Mouse (Mus musculus): ENCODE data around the gene Wipi2.

DNA sequence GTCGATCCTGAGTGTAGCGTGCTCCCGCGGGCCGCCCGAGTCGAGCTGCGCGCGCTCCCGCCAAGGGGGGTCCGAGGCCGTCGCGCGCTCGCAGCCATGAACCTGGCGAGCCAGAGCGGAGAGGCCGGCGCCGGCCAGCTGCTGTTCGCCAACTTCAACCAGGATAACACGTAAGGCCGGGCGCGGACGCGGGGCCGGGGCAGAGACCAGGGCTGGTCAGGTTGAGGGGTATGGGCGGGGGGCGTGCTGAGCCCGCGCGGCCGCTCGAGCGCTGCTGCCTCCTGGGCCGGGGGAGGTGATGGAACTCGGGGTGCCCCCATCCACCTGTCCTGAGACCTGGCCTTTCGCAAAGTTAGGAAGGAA, 2.1 kb downstream of the Wipi2 start:
- no peak for TF ChIP-seq CTCF (IDR thresholded peaks at IDR 0.05; ENCODE audit: low read depth, low read length)
- no peak for TF ChIP-seq POLR2A (IDR thresholded peaks at IDR 0.05; ENCODE audit: borderline replicate concordance, low read depth, low read length)
